Mouse (Mus musculus): Measurements from ENCODE around the gene Pigv. TPM values are rescaled to one million over a fixed set of nuclear protein-coding genes. Genes with fewer than 3 reads are reported as not detected.

Pigv gene
- polyA plus RNA-seq (2015; fragmentation: Nextera tagmentation; extraction: Ambion mirVana) = 13.9 and 16.7 TPM in 2 replicates

DNA sequence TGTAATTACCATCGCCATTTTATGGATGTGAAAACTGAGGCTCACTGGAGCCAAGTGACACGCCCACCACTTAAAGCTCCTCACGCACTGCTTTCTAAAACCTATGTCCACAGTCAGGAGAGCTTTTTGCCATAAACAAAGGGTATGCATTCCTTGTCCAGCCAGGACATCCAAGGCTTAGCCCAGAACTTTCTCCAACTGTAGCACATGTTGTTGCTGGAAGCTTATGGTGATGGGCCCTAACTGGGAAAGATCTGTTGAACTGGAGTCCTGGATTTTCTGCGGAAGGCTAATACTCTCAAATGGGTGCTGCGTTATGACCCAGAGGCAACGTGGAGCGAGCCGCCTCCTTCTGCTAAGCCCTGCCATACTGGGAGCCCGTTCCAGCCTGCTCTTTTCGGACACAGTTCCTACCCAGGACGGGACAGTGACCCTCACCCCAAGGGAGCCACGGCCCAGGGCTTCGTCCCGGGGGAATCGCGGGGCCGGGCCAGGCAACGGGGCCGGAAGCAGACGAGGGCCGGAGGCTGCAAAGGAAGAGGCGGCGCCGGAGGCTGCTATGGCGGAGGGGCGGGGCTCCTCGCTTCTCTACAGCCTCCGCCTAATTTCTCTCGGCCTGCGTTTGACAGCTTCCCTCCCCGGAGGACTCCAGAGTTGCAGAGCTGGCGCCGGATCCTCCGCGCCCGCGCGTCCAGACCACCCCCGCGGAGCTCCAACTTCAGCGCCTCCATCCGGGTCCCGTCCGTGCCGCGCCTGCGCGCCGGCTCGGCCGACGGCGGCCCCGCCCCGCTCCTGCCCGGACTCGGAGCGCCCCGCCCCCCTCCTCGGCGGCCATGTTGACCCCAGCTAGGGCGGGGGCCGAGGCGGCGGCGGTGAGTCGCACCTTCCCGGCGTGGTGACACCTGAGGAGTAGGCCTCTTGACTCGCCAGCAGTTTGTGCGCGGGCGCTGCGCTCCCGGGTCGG lies at the start of gene Pigv:
Gene Pigv (minus strand): TSS at position 767 of the 964 bp plus-strand sequence.
- Histone ChIP-seq H3K9ac (ENCODE audit: low read length) (peak within 1 kb of the TSS; percentile 91), H3K4me3 (ENCODE audit: low read length) (peak within 1 kb of the TSS; percentile 83), H3K4me2 (ENCODE audit: low read depth, low read length) (peak within 1 kb of the TSS; percentile 91), H3K9me3 (replicated peaks; ENCODE audit: control insufficient read depth, low read length) (no peaks in the 10 kb centered on the region), H3K36me3 (ENCODE audit: control insufficient read depth, insufficient read depth) (no peaks in the 10 kb centered on the region), H3K27ac (ENCODE audit: low read length) (peak within 1 kb of the TSS; percentile 100), H3K27me3 (ENCODE audit: control insufficient read depth, insufficient read depth, low read length) (no peaks in the 10 kb centered on the region), H3K4me1 (ENCODE audit: control insufficient read depth, insufficient read depth, low read length) (peaks cover 55% of the 10 kb centered on the region)
- peak; percentile 90 for ATAC-seq (replicated peaks; ENCODE audit: extremely low read depth, insufficient read depth, low FRiP score)
- under 1% methylated on average over 69 of the region's 76 CpGs for WGBS

DNA sequence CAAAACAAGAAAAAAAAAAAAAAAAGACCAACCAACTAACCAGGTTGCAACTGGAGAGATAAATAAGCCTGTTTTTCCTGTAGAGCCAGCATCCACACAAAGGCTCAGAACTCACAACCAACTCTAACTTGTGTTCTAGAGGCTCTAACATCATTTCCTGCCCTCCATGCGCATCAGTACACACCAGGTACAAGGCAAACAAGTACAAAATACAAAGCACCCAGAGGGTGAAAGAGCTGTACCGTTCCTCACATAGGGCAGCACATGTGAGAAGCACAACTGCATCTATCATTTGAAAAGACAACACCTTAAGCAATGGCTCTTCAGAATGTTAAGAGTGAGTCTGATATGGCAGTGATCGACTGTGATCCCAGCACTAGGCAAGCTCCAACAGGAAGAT lies 47.3 kb upstream of the Pigv start:
- ATAC-seq (replicated peaks; ENCODE audit: extremely low read depth, insufficient read depth, low FRiP score) = no peak
- 81% methylated on average over 3 of the region's 3 CpGs for WGBS
- H3K9me3 ChIP-seq (replicated peaks; ENCODE audit: control insufficient read depth, low read length) = no peaks in the 10 kb centered on the region
- no peak overlapping the region for H3K27ac ChIP-seq (ENCODE audit: low read length)
- no peak overlapping the region for H3K9ac ChIP-seq (ENCODE audit: low read length)
- H3K27me3 ChIP-seq (ENCODE audit: control insufficient read depth, insufficient read depth, low read length) = no peaks in the 10 kb centered on the region
- H3K4me2 ChIP-seq (ENCODE audit: low read depth, low read length) = no peak overlapping the region
- peaks cover 67% of the 10 kb centered on the region for H3K36me3 ChIP-seq (ENCODE audit: control insufficient read depth, insufficient read depth)
- H3K4me1 ChIP-seq (ENCODE audit: control insufficient read depth, insufficient read depth, low read length) = peaks cover 3% of the 10 kb centered on the region
- H3K4me3 ChIP-seq (ENCODE audit: low read length) = no peak overlapping the region

DNA sequence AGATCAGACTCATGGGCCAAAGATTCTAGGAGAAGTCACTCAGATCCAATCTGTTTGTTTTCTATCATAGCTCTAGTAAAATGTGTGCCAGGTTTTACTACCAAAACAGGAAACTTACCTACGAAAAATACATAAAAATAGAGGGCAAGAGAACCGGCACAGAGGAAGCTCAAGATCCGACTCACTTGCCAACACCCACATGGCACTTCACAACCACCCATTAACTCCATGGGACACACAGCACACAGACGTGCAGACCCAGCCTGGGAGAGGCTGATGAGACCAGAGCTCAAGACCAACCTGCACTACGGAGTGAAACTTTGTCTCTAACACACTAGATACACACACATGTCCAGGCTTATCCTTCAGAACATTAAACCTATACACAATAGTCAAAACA lies 40.3 kb upstream of the Pigv start:
- Histone ChIP-seq H3K4me1 (ENCODE audit: control insufficient read depth, insufficient read depth, low read length) (peaks cover 27% of the 10 kb centered on the region), H3K27ac (ENCODE audit: low read length) (no peak overlapping the region), H3K27me3 (ENCODE audit: control insufficient read depth, insufficient read depth, low read length) (no peaks in the 10 kb centered on the region), H3K9ac (ENCODE audit: low read length) (no peak overlapping the region), H3K4me3 (ENCODE audit: low read length) (no peak overlapping the region), H3K36me3 (ENCODE audit: control insufficient read depth, insufficient read depth) (peaks cover 55% of the 10 kb centered on the region), H3K9me3 (replicated peaks; ENCODE audit: control insufficient read depth, low read length) (no peaks in the 10 kb centered on the region), H3K4me2 (ENCODE audit: low read depth, low read length) (no peak overlapping the region)
- no peak for ATAC-seq (replicated peaks; ENCODE audit: extremely low read depth, insufficient read depth, low FRiP score)
- 87% methylated on average over 5 of the region's 5 CpGs for WGBS

DNA sequence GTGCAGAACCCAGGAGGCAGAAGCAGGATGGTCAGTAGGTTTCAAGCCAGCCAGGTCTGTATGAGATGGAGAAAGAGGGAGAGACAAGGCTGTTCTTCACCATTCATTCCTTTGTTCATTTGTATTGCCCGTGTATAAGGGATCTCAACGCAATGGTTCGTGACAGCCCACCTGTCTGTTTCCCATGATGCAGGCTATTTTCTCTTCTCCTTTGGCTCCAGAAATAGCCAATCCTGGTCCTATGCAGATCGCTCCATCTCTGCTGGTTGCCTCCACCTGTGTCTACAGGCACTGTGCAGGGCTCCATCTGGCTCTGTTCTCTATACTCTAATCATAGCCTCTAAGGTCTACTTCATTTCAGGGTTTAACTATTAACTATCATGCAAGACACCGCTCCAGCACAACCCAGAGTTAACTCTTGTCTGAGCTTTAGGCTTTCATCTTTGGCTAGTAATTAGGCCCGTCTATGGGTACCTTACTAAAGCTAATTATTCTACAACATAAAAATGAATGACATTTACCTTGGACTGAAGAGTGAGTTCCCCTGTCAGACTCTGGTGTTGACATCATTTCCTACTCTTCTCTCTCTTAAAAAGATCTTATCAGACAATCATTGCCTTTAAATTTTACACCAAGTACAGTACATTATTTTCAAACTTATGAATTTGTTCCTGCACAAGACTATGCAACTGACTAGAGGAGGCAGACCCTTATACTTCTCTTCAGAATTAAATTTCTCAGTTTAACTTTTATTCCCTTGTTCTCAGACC lies 39.0 kb upstream of the Pigv start:
- peaks cover 43% of the 10 kb centered on the region for H3K36me3 ChIP-seq (ENCODE audit: control insufficient read depth, insufficient read depth)

DNA sequence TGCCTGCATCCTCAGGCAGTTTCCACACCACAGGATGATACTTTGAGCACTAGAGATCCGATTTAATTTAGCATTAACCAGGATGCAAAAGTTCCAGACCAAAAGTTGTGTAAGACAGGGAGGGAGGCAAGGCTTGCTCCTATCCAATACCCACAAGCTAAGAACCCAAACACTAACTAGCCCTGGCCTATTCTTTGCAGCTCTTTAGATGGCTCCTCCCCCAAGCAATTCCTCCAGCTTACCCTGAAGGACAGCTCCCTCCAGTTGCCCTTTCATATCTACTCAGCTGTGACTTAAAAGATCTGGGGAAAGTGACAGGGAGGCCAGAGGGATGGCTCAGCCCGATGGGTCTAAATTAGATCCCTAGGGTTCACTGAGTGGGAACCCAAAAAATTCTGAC lies 36.9 kb upstream of the Pigv start:
- Histone ChIP-seq H3K9ac (ENCODE audit: low read length) (no peak overlapping the region), H3K4me2 (ENCODE audit: low read depth, low read length) (no peak overlapping the region), H3K9me3 (replicated peaks; ENCODE audit: control insufficient read depth, low read length) (no peaks in the 10 kb centered on the region), H3K27ac (ENCODE audit: low read length) (no peak overlapping the region), H3K4me1 (ENCODE audit: control insufficient read depth, insufficient read depth, low read length) (peaks cover 58% of the 10 kb centered on the region), H3K36me3 (ENCODE audit: control insufficient read depth, insufficient read depth) (peaks cover 30% of the 10 kb centered on the region), H3K4me3 (ENCODE audit: low read length) (no peak overlapping the region), H3K27me3 (ENCODE audit: control insufficient read depth, insufficient read depth, low read length) (no peaks in the 10 kb centered on the region)
- 47% methylated on average over 2 of the region's 2 CpGs for WGBS
- ATAC-seq (replicated peaks; ENCODE audit: extremely low read depth, insufficient read depth, low FRiP score) = no peak

More for the DNA sequence above, 39.0 kb upstream of the Pigv start:
- no peak overlapping the region for H3K27ac ChIP-seq (ENCODE audit: low read length)
- H3K9me3 ChIP-seq (replicated peaks; ENCODE audit: control insufficient read depth, low read length) = no peaks in the 10 kb centered on the region
- WGBS = 79% methylated on average over 6 of the region's 6 CpGs
- no peaks in the 10 kb centered on the region for H3K27me3 ChIP-seq (ENCODE audit: control insufficient read depth, insufficient read depth, low read length)
- peaks cover 40% of the 10 kb centered on the region for H3K4me1 ChIP-seq (ENCODE audit: control insufficient read depth, insufficient read depth, low read length)
- ATAC-seq (replicated peaks; ENCODE audit: extremely low read depth, insufficient read depth, low FRiP score) = no peak
- H3K4me3 ChIP-seq (ENCODE audit: low read length) = no peak overlapping the region
- no peak overlapping the region for H3K9ac ChIP-seq (ENCODE audit: low read length)
- H3K4me2 ChIP-seq (ENCODE audit: low read depth, low read length) = no peak overlapping the region

DNA sequence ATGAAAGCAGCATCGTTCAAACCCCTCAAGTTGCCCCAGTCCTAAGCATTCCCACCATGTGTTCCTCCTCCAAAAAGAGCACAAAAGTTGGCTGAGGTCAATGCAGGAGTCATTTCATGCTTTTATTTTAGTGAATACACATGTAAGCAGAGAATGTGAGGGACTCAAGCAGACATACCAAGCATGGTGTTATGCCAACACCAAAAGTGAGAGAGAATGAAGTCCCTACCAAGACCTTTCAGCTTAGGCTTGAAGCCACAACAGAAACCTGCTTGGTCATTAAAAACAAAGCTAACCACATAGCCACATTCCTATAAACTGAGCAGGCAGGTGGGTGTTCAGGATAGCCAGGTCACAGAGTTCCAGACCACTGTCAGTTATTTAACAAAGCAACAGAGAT lies 35.0 kb upstream of the Pigv start:
- Histone ChIP-seq H3K36me3 (ENCODE audit: control insufficient read depth, insufficient read depth) (peaks cover 15% of the 10 kb centered on the region), H3K27me3 (ENCODE audit: control insufficient read depth, insufficient read depth, low read length) (no peaks in the 10 kb centered on the region), H3K27ac (ENCODE audit: low read length) (peak overlapping the region; percentile 85), H3K4me1 (ENCODE audit: control insufficient read depth, insufficient read depth, low read length) (peaks cover 65% of the 10 kb centered on the region), H3K4me3 (ENCODE audit: low read length) (no peak overlapping the region), H3K9me3 (replicated peaks; ENCODE audit: control insufficient read depth, low read length) (no peaks in the 10 kb centered on the region), H3K9ac (ENCODE audit: low read length) (no peak overlapping the region; the same call in 1 of the 2 replicates), H3K4me2 (ENCODE audit: low read depth, low read length) (peak overlapping the region; percentile 42)
- no peak for ATAC-seq (replicated peaks; ENCODE audit: extremely low read depth, insufficient read depth, low FRiP score)
- 38% methylated on average over 1 of the region's 1 CpGs for WGBS

DNA sequence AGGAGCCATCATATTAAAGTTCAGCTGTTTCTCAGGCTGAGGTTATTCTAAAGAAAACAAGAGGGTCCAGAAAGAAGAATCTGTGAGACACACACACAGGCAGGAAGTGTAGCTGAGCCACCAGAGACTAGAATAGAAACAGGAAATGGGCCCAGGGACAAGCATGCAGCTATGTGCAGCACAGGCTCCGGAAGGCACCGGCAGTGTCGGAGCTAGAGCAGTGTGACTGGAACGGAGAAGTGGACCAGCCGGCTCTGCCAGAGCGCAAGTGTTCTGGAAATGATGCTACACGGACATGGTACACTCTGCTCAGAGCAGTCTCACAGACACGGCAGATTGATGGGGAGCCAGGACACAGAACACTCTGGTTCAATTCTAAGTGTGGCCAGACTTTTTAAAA lies 34.5 kb upstream of the Pigv start:
- peaks cover 68% of the 10 kb centered on the region for H3K4me1 ChIP-seq (ENCODE audit: control insufficient read depth, insufficient read depth, low read length)
- no peak overlapping the region for H3K4me3 ChIP-seq (ENCODE audit: low read length)
- ATAC-seq (replicated peaks; ENCODE audit: extremely low read depth, insufficient read depth, low FRiP score) = peak; percentile 92
- no peaks in the 10 kb centered on the region for H3K27me3 ChIP-seq (ENCODE audit: control insufficient read depth, insufficient read depth, low read length)
- peak overlapping the region; percentile 85 for H3K27ac ChIP-seq (ENCODE audit: low read length)
- H3K36me3 ChIP-seq (ENCODE audit: control insufficient read depth, insufficient read depth) = peaks cover 15% of the 10 kb centered on the region
- H3K4me2 ChIP-seq (ENCODE audit: low read depth, low read length) = peak overlapping the region; percentile 42
- H3K9ac ChIP-seq (ENCODE audit: low read length) = peak overlapping the region; percentile 6; the same call in 1 of the 2 replicates
- H3K9me3 ChIP-seq (replicated peaks; ENCODE audit: control insufficient read depth, low read length) = no peaks in the 10 kb centered on the region
- 2% methylated on average over 8 of the region's 8 CpGs for WGBS

DNA sequence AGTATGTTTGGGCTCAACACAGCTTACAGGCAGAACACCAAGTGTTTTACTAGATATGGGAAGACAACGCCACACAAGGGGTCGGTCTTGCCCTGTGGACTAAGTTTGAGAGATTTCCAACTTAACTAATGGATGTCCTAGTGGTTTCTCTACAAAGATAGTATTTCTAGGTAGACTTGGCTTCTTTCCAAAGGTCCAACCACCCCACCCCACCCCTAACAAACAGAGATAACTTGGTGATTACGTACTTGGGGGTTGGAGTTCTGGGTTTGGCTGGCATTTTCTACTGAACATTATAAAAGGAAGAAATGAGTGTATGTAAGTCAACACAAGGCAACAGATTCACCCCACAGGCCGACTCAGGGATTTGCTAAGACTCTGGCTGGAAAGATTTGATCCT lies 32.6 kb upstream of the Pigv start:
- ATAC-seq (replicated peaks; ENCODE audit: extremely low read depth, insufficient read depth, low FRiP score) = no peak
- WGBS = 75% methylated on average over 4 of the region's 4 CpGs
- Histone ChIP-seq H3K27ac (ENCODE audit: low read length) (no peak overlapping the region; the same call in 1 of the 2 replicates), H3K4me2 (ENCODE audit: low read depth, low read length) (no peak overlapping the region), H3K9me3 (replicated peaks; ENCODE audit: control insufficient read depth, low read length) (no peaks in the 10 kb centered on the region), H3K4me1 (ENCODE audit: control insufficient read depth, insufficient read depth, low read length) (peaks cover 81% of the 10 kb centered on the region), H3K36me3 (ENCODE audit: control insufficient read depth, insufficient read depth) (peaks cover 6% of the 10 kb centered on the region), H3K4me3 (ENCODE audit: low read length) (no peak overlapping the region), H3K27me3 (ENCODE audit: control insufficient read depth, insufficient read depth, low read length) (no peaks in the 10 kb centered on the region), H3K9ac (ENCODE audit: low read length) (no peak overlapping the region)
